Mouse (Mus musculus): Measurements from ENCODE around the gene Prss27.

The Prss27 gene

DNA sequence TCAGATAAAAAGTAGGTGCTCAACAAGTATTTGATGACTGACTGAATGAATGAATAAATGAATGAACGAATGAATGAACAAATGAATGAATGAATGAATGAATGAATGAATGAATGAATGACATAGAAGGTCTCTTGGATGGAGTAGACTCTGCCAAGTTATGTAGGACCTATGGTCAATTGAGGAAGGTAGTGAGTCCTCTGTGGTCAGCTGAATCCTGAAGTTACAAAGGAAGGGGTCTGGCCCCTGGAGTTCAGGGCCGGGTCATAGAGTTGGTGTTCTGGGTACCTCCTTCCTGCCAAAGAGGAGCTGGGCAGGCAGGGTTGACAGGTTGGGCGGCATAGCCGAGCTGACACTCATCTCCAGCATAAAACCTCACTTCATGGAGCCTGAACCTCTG is at the start of gene Prss27:
TSS of gene Prss27 (plus strand) at position 301 of the 400 bp plus-strand sequence.
- no peaks in the 10 kb centered on the region for H3K27me3 ChIP-seq (ENCODE audit: control insufficient read depth, insufficient read depth, low read length, poor library complexity, severe bottlenecking)
- no peaks in the 10 kb centered on the region for H3K36me3 ChIP-seq (ENCODE audit: control insufficient read depth, insufficient read depth, low read length, poor library complexity, severe bottlenecking)
- DNase-seq (ENCODE audit: low read depth, low spot score) = no peak

- Histone ChIP-seq H3K27me3 (ENCODE audit: control insufficient read depth, insufficient read depth, low read length, poor library complexity, severe bottlenecking) (no peaks in the 10 kb centered on the region), H3K36me3 (ENCODE audit: control insufficient read depth, insufficient read depth, low read length, poor library complexity, severe bottlenecking) (no peaks in the 10 kb centered on the region)
- DNase-seq (ENCODE audit: low read depth, low spot score) = no peak
These were observed 48.1 kb upstream of the Prss27 start for GRCm38 (mm10) chr17:23989802-23990201.

DNA sequence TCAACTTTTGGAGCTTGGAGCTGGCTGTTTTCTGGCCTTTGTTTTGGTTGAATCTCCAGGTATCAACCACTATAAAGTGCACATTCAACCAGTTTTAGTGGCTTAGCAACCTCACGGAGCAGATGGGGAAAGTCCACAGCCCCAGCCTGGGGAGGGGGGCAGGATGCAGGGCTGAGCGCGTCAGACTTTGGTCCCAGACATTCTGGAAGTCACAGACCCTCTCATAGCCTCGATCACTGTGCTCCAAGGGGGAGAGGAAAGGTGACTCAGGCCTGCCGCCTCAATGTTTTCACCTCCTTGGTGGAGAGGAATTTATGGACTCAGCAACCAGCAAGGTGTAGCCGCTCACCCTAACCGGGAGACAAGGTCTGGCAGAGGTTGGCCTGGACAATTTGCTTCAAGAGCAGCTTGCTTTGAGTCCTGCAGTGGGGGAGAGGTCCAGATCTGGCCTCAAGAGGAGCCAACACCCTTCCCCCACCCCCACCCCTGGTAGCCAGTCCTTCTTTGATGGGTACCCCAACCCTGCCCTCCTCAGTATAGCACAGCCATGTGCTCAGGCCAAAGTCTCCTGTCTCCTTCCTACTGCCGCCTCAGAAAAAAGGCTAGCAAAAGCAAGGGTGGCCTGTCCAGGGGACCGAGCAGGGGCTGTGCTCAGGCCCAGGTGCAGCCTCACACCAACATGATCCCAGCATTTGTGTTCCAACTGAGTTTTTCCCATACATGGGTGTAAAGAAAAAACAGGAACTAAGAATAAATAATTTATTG is 45.0 kb upstream of the Prss27 start:
- DNase-seq (ENCODE audit: low read depth, low spot score) = no peak
- no peaks in the 10 kb centered on the region for H3K27me3 ChIP-seq (ENCODE audit: control insufficient read depth, insufficient read depth, low read length, poor library complexity, severe bottlenecking)
- no peaks in the 10 kb centered on the region for H3K36me3 ChIP-seq (ENCODE audit: control insufficient read depth, insufficient read depth, low read length, poor library complexity, severe bottlenecking)

- Histone ChIP-seq H3K36me3 (ENCODE audit: control insufficient read depth, insufficient read depth, low read length, poor library complexity, severe bottlenecking) (no peaks in the 10 kb centered on the region), H3K27me3 (ENCODE audit: control insufficient read depth, insufficient read depth, low read length, poor library complexity, severe bottlenecking) (no peaks in the 10 kb centered on the region)
These were observed 44.1 kb upstream of the Prss27 start for GRCm38 (mm10) chr17:23993559-23994428.

GRCm38 (mm10) chr17:23994667-23995066 is 43.3 kb upstream of the Prss27 start:
- Histone ChIP-seq H3K36me3 (ENCODE audit: control insufficient read depth, insufficient read depth, low read length, poor library complexity, severe bottlenecking) (no peaks in the 10 kb centered on the region), H3K27me3 (ENCODE audit: control insufficient read depth, insufficient read depth, low read length, poor library complexity, severe bottlenecking) (no peaks in the 10 kb centered on the region)
- DNase-seq (ENCODE audit: low read depth, low spot score) = no peak

More at GRCm38 (mm10) chr17:23993559-23994428, 44.1 kb upstream of the Prss27 start:
- DNase-seq (ENCODE audit: low read depth, low spot score) = peak; percentile 78

DNA sequence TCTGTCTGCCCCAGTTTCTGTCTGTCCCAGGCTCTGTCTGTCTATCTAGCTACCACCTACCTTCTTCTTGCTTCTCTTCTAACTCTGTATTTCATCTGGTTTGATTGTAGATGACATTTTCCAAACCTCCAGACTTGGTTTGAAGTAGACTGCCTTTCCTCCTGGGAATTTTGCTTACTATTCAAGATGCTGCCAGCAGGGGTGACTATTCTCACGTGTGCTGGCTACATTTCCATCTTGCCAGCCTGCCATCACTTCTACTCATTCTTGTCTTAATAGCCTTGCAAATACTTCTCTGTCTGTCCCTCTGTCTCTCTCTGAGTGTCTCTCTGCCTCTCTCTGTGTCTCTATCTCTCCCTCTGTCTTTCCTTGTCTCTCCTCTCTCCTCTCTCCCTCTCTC is 42.5 kb upstream of the Prss27 start:
- Histone ChIP-seq H3K36me3 (ENCODE audit: control insufficient read depth, insufficient read depth, low read length, poor library complexity, severe bottlenecking) (no peaks in the 10 kb centered on the region), H3K27me3 (ENCODE audit: control insufficient read depth, insufficient read depth, low read length, poor library complexity, severe bottlenecking) (no peaks in the 10 kb centered on the region)
- DNase-seq (ENCODE audit: low read depth, low spot score) = no peak

DNA sequence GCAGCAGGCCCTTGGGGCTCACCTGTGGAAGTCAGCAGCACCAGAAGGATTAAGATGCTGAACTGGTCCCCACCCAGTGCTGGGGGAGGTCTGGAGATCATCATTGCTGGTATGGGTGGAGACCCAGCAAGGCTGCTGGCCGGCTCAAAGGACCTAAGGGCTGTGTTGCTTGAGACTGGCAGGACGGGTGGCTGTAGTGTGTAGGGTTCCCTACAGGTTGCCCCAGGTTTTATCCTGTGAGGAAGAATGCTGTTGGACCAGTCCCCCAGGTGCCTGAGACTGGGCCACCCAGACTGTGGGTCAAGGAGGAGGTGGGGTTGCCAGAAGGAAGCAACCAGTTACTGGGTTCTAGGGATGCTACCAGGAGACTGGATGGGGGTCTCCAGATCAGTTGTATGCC is 40.0 kb upstream of the Prss27 start, which contains the start of gene Prss22:
TSS of gene Prss22 (minus strand) at position 200 of the 400 bp plus-strand sequence.
- H3K36me3 ChIP-seq (ENCODE audit: control insufficient read depth, insufficient read depth, low read length, poor library complexity, severe bottlenecking) = no peaks in the 10 kb centered on the region
- no peaks in the 10 kb centered on the region for H3K27me3 ChIP-seq (ENCODE audit: control insufficient read depth, insufficient read depth, low read length, poor library complexity, severe bottlenecking)
- DNase-seq (ENCODE audit: low read depth, low spot score) = no peak

DNA sequence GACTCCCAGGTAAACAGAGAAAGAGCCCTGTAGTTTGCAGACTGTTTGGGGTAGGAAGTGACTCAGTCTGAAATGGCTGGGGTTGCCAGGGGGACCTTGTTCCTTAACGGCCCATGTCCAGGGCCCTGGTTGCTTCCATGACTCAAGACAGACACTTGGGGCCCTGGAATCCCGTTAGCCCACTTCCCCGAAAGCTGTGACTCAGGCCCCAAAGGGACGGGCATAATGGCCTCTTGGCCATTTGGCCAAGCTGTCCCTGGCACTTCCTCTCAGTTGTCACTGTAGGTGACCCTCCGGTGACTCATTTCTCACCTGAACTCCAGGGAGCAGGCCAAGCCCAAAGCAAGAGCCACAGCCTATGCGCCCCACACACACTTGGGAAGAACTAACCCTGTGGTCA is 39.6 kb upstream of the Prss27 start:
- H3K27me3 ChIP-seq (ENCODE audit: control insufficient read depth, insufficient read depth, low read length, poor library complexity, severe bottlenecking) = no peaks in the 10 kb centered on the region
- DNase-seq (ENCODE audit: low read depth, low spot score) = no peak
- no peaks in the 10 kb centered on the region for H3K36me3 ChIP-seq (ENCODE audit: control insufficient read depth, insufficient read depth, low read length, poor library complexity, severe bottlenecking)

DNA sequence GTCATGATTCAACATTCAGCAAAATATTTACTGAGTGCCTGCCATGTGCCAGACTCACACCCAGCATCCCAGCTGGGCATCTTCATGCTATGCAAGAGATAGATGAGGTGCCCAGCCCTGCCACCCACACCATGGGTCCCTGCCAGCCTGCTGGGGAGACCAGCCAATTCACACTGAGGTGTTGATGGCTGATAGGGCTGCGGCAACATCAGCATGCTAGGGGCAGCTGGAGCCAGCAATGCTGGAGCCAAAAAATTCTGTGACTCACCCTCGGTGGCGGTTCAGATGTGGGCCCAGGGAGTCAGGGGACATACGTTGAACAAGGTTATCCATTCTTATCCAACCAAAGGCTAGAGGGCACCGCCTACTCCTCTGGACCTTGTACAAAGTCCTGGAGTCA is 37.5 kb upstream of the Prss27 start:
- H3K36me3 ChIP-seq (ENCODE audit: control insufficient read depth, insufficient read depth, low read length, poor library complexity, severe bottlenecking) = no peaks in the 10 kb centered on the region
- no peak for DNase-seq (ENCODE audit: low read depth, low spot score)
- no peaks in the 10 kb centered on the region for H3K27me3 ChIP-seq (ENCODE audit: control insufficient read depth, insufficient read depth, low read length, poor library complexity, severe bottlenecking)

- Histone ChIP-seq H3K27me3 (ENCODE audit: control insufficient read depth, insufficient read depth, low read length, poor library complexity, severe bottlenecking) (no peaks in the 10 kb centered on the region), H3K36me3 (ENCODE audit: control insufficient read depth, insufficient read depth, low read length, poor library complexity, severe bottlenecking) (no peaks in the 10 kb centered on the region)
- no peak for DNase-seq (ENCODE audit: low read depth, low spot score)
These were observed 33.8 kb upstream of the Prss27 start for GRCm38 (mm10) chr17:24004071-24004665.

GRCm38 (mm10) chr17:24005049-24005448 is 32.9 kb upstream of the Prss27 start:
- no peaks in the 10 kb centered on the region for H3K36me3 ChIP-seq (ENCODE audit: control insufficient read depth, insufficient read depth, low read length, poor library complexity, severe bottlenecking)
- DNase-seq (ENCODE audit: low read depth, low spot score) = no peak
- H3K27me3 ChIP-seq (ENCODE audit: control insufficient read depth, insufficient read depth, low read length, poor library complexity, severe bottlenecking) = no peaks in the 10 kb centered on the region

DNA sequence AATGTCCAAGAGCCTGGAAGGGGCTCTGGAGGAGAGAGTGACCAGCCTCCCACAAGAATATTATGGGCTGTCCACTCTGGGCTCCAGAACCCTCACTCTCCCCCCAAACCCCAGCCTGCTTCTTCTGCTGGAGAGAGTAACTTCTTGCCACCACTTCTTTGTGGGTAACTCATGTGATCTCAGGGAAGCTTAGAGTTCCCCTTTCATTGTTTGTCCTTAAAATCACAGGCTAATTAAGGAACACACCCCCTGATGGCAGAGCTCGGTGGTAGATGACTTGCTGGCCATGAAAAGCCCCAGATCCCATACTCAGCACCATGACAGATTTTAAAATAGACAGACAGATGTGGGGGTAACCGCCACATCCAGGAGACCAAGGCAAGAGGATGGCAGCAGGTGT is 31.0 kb upstream of the Prss27 start:
- no peaks in the 10 kb centered on the region for H3K27me3 ChIP-seq (ENCODE audit: control insufficient read depth, insufficient read depth, low read length, poor library complexity, severe bottlenecking)
- no peak for DNase-seq (ENCODE audit: low read depth, low spot score)
- no peaks in the 10 kb centered on the region for H3K36me3 ChIP-seq (ENCODE audit: control insufficient read depth, insufficient read depth, low read length, poor library complexity, severe bottlenecking)

DNA sequence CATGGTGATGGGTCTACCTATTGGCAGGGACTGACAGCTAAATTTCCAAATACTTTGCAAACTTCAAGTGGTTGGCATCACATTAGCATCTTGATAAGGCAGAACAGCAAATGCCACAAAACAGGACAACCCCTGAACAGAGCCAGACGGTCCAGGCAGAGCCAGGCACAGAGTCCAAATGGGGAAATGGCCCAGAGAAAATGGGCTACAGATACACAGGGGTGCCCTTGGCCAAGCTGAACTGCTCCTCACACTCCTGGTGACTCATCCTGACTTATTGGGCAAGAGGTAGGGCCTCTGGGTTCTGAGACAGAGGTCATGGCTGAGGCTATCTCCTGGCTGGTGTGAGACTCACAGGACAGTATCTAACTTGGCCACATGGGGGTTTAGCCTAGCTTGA is 30.6 kb upstream of the Prss27 start:
- DNase-seq (ENCODE audit: low read depth, low spot score) = no peak
- no peaks in the 10 kb centered on the region for H3K36me3 ChIP-seq (ENCODE audit: control insufficient read depth, insufficient read depth, low read length, poor library complexity, severe bottlenecking)
- no peaks in the 10 kb centered on the region for H3K27me3 ChIP-seq (ENCODE audit: control insufficient read depth, insufficient read depth, low read length, poor library complexity, severe bottlenecking)

DNA sequence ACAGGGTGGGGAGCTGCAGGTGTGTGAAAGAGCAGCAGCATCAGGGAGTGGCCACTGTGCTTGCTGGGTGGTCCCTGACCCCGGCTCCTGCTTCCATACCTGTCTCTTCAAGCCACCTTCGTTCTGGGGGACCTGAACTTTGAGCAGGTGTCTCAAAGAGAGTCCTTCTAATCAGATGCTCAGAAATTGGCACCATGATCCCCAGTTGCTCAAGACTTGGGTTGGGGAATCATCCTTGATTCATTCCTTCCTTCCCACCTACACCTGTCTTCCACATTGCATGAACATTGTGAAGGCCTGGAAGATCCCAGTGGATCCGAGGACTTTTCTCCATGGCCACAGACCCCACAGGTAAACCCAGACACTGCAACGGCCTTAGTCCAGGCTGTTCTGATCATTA is 29.8 kb upstream of the Prss27 start:
- Histone ChIP-seq H3K36me3 (ENCODE audit: control insufficient read depth, insufficient read depth, low read length, poor library complexity, severe bottlenecking) (no peaks in the 10 kb centered on the region), H3K27me3 (ENCODE audit: control insufficient read depth, insufficient read depth, low read length, poor library complexity, severe bottlenecking) (no peaks in the 10 kb centered on the region)
- no peak for DNase-seq (ENCODE audit: low read depth, low spot score)

GRCm38 (mm10) chr17:24009617-24010016 is 28.3 kb upstream of the Prss27 start:
- Histone ChIP-seq H3K36me3 (ENCODE audit: control insufficient read depth, insufficient read depth, low read length, poor library complexity, severe bottlenecking) (no peaks in the 10 kb centered on the region), H3K27me3 (ENCODE audit: control insufficient read depth, insufficient read depth, low read length, poor library complexity, severe bottlenecking) (no peaks in the 10 kb centered on the region)
- no peak for DNase-seq (ENCODE audit: low read depth, low spot score)
